Mouse (Mus musculus) 416B (cell line): ENCODE results near the gene Smdt1.
"Not testable (repeated sequence)": the region's sequence is repeated elsewhere in the genome, so short reads cannot be mapped to it uniquely, and the experiment has no call there.

Source experiments
- DNase-seq: peaks from one replicate; pipeline ENCODE4 v3.0.0; 2011; ENCODE audit warnings: low read depth

Gene Smdt1

GRCm38 (mm10) chr15:82343368-82344287 lies 4.9 kb downstream of the Smdt1 start:
- no peak for DNase-seq

DNA sequence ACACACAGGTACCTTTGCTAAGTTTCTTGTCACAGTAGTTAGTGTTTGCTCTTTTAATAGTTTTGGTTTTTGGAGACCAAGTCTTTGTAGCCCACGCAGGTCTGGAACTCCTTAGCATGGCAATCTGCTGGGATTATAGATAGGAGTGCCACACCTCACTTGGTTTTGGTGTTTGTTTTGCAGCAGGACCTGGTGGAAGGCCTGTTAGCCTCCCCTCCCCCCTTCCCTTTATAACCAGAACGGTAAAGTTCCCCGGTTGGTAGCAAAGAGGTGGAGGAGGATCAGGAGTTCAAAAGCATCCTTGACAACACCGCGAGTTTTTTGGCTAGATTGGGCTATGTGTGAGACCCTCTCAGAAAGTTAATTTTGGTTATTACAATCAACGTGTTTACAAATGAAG lies 6.2 kb downstream of the Smdt1 start:
- DNase-seq: no peak

- DNase-seq: peak; percentile 99
Measured at GRCm38 (mm10) chr15:82345820-82346470, 7.2 kb downstream of the Smdt1 start.

GRCm38 (mm10) chr15:82346580-82347302 lies 8.0 kb downstream of the Smdt1 start:
- DNase-seq: peak; percentile 26

- no peak for DNase-seq
Measured at GRCm38 (mm10) chr15:82347303-82347676, 8.5 kb downstream of the Smdt1 start.

GRCm38 (mm10) chr15:82347852-82348251 lies 9.1 kb downstream of the Smdt1 start:
- no peak for DNase-seq

DNA sequence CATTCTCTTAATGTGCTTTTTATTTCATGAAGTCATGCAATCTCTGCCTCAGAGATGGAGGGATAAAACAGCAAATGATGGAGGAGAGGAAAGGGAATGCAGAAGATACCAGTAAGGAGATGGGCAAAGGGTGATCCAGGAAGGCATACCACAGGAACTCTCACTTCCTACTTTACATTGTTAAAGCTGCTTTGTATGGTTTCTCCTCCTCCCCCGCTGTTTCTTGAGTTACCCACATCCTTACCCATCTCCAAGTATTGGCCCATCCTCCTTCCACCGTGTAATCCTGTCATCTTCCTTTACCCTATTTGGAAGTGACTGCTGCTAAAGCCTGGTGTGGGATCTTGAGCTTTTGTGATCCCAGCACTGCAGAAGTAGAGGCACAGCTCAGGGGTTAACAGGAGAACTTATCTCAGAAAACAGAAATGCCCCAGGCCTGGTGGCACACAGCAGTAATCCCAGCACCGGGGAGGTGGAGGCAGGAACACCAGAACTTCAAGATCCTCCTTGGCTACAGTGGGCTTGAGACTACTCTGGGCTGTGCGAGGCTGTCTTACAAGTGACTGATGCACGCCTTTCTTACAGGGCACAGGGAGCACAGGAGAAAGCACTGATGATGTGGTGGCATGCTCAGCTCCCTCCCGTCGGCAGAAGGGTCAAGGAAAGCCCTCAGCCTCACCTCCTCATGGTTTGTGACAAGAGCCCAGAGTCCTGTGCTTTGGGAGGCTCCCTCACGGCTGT lies 9.7 kb downstream of the Smdt1 start:
- peak; percentile 56 for DNase-seq

- no peak for DNase-seq
Measured at GRCm38 (mm10) chr15:82348999-82349341, 10.2 kb downstream of the Smdt1 start.

- DNase-seq: no peak
Measured at GRCm38 (mm10) chr15:82350349-82350748, 11.6 kb downstream of the Smdt1 start.

GRCm38 (mm10) chr15:82351480-82351879 lies 12.7 kb downstream of the Smdt1 start:
- peak; percentile 55 for DNase-seq

DNA sequence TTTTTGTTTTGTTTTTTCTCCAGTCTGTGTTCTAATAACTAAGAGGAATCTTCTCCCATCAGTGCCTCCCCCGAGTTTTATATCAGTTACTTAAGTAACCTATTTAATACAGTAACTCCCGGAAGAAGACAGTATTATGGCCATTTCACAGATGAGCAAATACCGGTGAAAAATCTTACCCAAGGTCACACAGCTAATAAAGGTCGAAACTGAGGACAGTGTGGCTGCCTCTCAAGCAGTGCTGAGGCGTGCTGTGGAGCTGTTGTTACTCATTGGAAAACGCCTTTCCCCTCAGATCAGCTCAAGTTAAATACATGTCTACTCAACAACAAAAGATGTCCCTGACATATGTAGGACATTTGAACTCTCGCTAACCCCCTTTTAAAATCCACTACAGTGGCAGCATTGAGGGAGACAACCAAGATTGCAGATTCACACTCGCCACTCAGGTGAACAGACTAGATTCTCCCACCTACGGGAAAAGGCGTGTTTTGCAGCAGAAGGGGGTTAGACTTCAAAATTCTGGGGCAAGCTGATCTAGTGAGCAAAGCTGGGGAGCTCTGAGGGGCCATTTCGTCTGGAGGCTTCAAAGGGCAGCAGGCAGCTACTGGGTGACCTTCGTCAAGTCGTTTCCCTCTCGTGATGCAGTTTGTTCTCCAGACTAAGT lies 14.5 kb downstream of the Smdt1 start:
- peak; percentile 20 for DNase-seq

DNA sequence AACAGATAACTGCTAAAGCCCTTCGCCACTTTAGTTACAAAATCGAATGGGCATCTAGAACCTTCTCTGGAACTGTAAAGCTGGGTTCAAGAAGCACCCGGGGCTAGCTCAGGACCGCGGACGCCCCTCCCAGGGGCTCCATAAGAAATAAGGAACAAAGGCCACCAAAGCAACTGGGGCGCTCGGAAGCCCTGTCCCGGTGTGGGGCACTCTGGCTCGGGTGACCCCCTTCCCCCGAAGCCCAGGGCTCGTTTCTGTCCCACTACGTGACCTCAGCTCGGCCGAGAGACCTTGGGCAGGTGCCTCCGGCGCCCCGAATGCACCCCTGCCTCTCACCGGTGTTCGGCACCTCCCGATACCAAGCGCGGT lies 15.0 kb downstream of the Smdt1 start:
- DNase-seq: no peak

DNA sequence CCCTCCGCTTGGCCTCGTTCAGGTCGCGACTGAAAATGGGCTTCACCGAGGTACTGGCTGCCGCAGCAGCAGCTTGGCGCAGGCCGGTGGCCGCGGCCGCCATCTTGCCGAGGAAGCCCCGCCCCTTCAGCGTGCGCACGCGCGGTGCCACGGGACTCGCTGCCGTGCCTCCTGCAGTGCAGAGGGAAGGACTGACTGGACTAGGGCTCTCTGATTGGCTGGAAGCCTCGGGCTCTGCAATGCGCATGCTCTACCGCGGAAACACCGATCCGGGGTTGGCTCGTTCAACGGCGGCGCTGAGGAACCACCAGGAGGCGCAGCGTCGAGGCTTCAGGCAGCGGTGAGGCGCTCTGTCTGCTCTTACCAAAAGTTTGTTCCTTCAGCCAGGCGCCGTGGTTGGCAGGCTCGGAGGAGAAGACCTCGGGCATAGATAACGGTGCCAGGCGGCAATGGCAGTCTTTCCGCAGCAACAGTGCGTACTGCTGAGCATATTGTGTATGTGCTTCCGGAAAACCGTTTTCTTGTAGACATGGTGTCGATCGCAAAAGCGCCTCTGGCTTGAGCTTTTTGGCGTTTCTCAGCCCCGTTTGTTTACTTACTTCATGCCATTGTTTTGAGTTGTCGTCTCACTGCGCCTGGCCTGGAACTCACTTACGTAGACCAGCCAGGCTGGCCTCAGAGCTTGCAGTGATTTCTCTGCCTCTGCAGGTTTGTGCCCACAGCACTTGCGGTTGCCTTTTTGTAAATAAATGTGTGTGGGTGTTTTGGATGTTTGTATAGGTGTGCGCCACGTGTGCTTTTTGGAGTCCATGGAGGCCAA lies 15.6 kb downstream of the Smdt1 start, which contains the start of gene Ndufa6:
Ndufa6 (minus strand) TSS at position 197 of the 820 bp plus-strand sequence.
- peak; percentile 99 for DNase-seq

- no peak for DNase-seq
Measured at GRCm38 (mm10) chr15:82358431-82359260, 19.9 kb downstream of the Smdt1 start.

DNA sequence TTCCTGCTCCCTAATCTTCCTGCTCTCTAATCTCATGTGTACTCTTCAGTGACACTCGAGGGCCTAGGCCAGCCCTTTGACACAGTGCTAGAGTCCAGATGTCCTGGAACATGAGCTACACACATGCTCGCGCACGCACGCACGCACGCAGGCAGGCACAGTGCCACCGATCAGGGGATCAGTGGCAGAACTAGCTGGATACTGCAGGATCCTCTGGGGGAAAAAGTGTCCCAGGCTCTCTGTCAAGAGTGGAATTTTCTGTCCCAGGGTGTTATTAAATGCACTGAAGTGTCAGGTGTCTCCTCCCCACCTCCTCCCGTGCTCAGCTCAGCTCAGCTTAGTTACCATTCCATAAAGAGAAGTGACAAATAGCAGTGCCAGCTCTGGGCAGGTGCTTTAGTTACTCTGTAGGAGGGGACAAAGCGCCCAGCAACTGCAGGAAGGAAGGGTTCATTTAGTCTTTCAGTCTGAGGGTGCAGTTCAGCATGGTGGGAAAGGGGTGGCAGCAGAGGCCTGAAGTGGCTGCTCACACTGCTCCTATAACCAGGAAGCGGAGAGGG lies 22.8 kb downstream of the Smdt1 start:
- DNase-seq: peak; percentile 64

DNA sequence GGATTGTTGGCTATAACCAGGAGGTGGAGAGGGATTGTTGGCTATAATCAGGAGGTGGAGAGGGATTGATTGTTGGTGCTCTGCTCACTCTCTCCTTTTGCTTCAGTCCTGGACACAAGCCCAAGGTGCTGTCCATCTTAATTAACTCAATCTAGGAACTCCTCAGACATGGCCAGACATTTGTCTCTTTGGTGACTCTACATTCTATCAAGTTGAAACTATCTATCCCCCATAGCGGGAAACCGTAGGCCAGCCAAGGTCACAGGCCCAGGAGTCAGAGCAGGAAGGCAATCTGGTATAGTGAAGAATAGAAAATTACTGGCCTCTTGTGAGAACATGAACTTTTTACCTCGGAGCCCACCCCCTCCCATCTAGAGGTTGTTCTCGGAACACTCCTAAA lies 23.5 kb downstream of the Smdt1 start:
- DNase-seq: no peak

GRCm38 (mm10) chr15:82363801-82364200 lies 25.0 kb downstream of the Smdt1 start:
- DNase-seq: not testable (repeated sequence)

GRCm38 (mm10) chr15:82364561-82364960 lies 25.8 kb downstream of the Smdt1 start:
- not testable (repeated sequence) for DNase-seq

DNA sequence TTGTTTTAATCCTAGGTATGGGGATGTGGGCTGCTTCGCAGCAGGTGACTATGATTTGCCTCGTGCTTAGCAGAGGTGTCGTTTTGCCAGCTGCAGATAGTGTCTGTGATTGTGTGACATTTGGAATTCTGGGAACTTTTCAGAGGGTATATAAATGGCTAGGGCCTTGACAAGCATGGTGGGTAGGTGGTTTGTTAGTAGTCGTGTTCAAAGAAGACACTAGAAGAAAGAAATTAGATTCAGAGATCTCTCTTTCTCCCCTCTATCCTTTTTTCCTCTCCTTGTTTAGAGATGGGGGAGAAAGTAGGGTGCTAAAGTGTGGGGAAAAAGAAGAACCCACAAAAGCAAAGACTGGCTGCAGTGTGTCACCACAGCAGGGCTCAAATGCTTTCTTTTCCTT lies 29.4 kb downstream of the Smdt1 start:
- no peak for DNase-seq
